In the genomic region with DNA sequence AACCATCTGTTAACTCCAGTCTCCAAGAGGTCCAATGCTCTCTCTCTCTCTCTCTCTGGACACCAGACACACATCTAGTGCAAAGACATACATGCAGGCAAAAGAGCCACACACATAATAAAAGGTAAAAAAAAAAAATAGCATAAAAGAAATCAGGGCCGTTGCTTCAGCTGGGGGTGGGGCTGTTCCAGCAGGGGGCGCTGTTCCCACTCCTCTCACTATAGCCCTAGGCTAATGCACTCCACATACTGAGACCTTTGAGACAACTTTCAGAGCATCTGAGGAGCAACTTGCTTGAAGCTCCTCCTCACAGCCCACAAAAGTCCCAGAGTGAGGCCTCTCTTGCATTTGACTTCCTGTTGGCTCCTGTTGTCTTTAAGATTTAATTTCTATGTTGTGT, we compare ENCODE assay signal across 8 mouse cellular contexts. TPM values are rescaled to one million over a fixed set of nuclear protein-coding genes. Genes with fewer than 3 reads are reported as not detected.
A peak's percentile ranks its signal among the peaks of the same experiment; 100 is the strongest.
DNase-seq lines count a peak whose midpoint lies in the region; ATAC-seq and TF ChIP-seq lines count a peak whose summit lies in the region.

No protein-coding gene starts in this region.

- H3K27ac ChIP-seq in left cerebral cortex, adult 2 months: no peak overlapping the region
- no peak overlapping the region for H3K27ac ChIP-seq in MEL (ENCODE audit: control insufficient read depth, low read depth, low read length)
- peak overlapping the region; percentile 98 for H3K27ac ChIP-seq in heart, embryonic 16.5 days (ENCODE audit: low read length)

- no peaks in the 10 kb centered on the region for H3K9me3 ChIP-seq in MEL (replicated peaks; ENCODE audit: insufficient read depth, low read length)
- H3K9me3 ChIP-seq in heart, embryonic 16.5 days (replicated peaks; ENCODE audit: control insufficient read depth, low read length): no peaks in the 10 kb centered on the region

- H3K4me3 ChIP-seq in left cerebral cortex, adult 2 months: no peak overlapping the region
- H3K4me3 ChIP-seq in MEL (ENCODE audit: control insufficient read depth in 1 of 2, insufficient read depth in 1 of 2, low read depth in 2 of 2, low read length in 2 of 2): no peak overlapping the region
- peak overlapping the region; percentile 73 for H3K4me3 ChIP-seq in heart, embryonic 16.5 days (ENCODE audit: low read length)

- peak; percentile 22 to 45 for DNase-seq in cerebellum, adult 18-20 months
- DNase-seq in cerebellum, adult 9-10 months: no peak
- DNase-seq in left cerebral cortex, adult 2 months (ENCODE audit: extremely low spot score in 1 of 2, low spot score in 2 of 2): no peak
- DNase-seq in left cerebral cortex, postnatal 14 days (ENCODE audit: low spot score in 2 of 2): no peak
- peak; percentile 73 for DNase-seq in MEL (ENCODE audit: low read depth, low spot score)
- peak; percentile 69 for DNase-seq in retina, embryonic 14.5 days (ENCODE audit: low spot score)
- no peak for DNase-seq in frontal cortex, postnatal 10 days (ENCODE audit: low spot score in 2 of 2)

- H3K36me3 ChIP-seq in MEL (ENCODE audit: control insufficient read depth in 1 of 2, insufficient read depth in 2 of 2, low read length in 2 of 2): no peaks in the 10 kb centered on the region
- peaks cover 16% of the 10 kb centered on the region for H3K36me3 ChIP-seq in heart, embryonic 16.5 days (ENCODE audit: control insufficient read depth, insufficient read depth)

- H3K79me2 ChIP-seq in MEL (ENCODE audit: control insufficient read depth, insufficient read depth, low read length, poor library complexity): no peaks in the 10 kb centered on the region

- no peaks in the 10 kb centered on the region; a peak in 3 of 4 replicates for H3K4me1 ChIP-seq in MEL (ENCODE audit: control insufficient read depth in 1 of 2, insufficient read depth in 2 of 2, low read length in 2 of 2)
- no peaks in the 10 kb centered on the region for H3K4me1 ChIP-seq in heart, embryonic 16.5 days (ENCODE audit: control insufficient read depth, insufficient read depth, low read length)

- no peak for TF ChIP-seq EP300 in MEL (IDR thresholded peaks at IDR 0.05; ENCODE audit: low read depth in 1 of 2, low read length in 2 of 2)

- TF ChIP-seq POLR2A in MEL (IDR thresholded peaks at IDR 0.05; ENCODE audit: control insufficient read depth in 1 of 2, insufficient read depth in 1 of 2, low read depth in 1 of 2, low read length in 2 of 2, poor library complexity in 1 of 2): no peak

- H3K9ac ChIP-seq in MEL (ENCODE audit: control insufficient read depth, low read depth, low read length, poor library complexity, severe bottlenecking): no peak overlapping the region
- H3K9ac ChIP-seq in heart, embryonic 16.5 days (ENCODE audit: low read length): peak overlapping the region; percentile 81

- no peak for ATAC-seq in heart, embryonic 16.5 days (replicated peaks; ENCODE audit: extremely low read depth, insufficient read depth, low FRiP score)

- 12% methylated on average over 2 of the region's 2 CpGs for WGBS in heart, embryonic 16.5 days

- peaks cover 0 to 4% of the 10 kb centered on the region in 2 experiments; a peak in 3 of 4 replicates for H3K27me3 ChIP-seq in MEL (ENCODE audit: control insufficient read depth in 1 of 2, insufficient read depth in 2 of 2, low read length in 2 of 2)
- no peaks in the 10 kb centered on the region; the same call in 1 of the 2 replicates for H3K27me3 ChIP-seq in heart, embryonic 16.5 days (ENCODE audit: control insufficient read depth, insufficient read depth, low read length)

- TF ChIP-seq CTCF in left cerebral cortex, adult 2 months (IDR thresholded peaks at IDR 0.05): peak; percentile 71
- TF ChIP-seq CTCF in MEL (IDR thresholded peaks at IDR 0.05 in 2 of 3, conservative IDR thresholded peaks at IDR 0.05 in 1 of 3; ENCODE audit: control insufficient read depth in 1 of 3, insufficient read depth in 1 of 3, low read depth in 2 of 3, low read length in 3 of 3, poor library complexity in 1 of 3, severe bottlenecking in 1 of 3): peak; percentile 84 to 93 (median 92)

- H3K4me2 ChIP-seq in heart, embryonic 16.5 days (ENCODE audit: low read depth, low read length): peak overlapping the region; percentile 77

- peak; percentile 53 for TF ChIP-seq RAD21 in MEL (IDR thresholded peaks at IDR 0.05; ENCODE audit: low read depth, low read length)

- intact Hi-C loops in left cerebral cortex, adult 2 months (cut with DNase I): no loop called here
- intact Hi-C loops in left cerebral cortex, postnatal 14 days (cut with DNase I): no loop called here

TF ChIP-seq in MEL, 35 proteins besides CTCF, POLR2A, EP300 and RAD21:
- no peak for TF ChIP-seq TBP (IDR thresholded peaks at IDR 0.05; ENCODE audit: low read depth, low read length)
- peak; percentile 58 for TF ChIP-seq SMC3 (IDR thresholded peaks at IDR 0.05; ENCODE audit: low read depth, low read length)
- peak; percentile 91 for TF ChIP-seq ZNF384 (IDR thresholded peaks at IDR 0.05; ENCODE audit: low read depth, low read length)
- no peak for TF ChIP-seq POLR2AphosphoS2 (IDR thresholded peaks at IDR 0.05; ENCODE audit: low read length)
- TF ChIP-seq ZC3H11A (IDR thresholded peaks at IDR 0.05; ENCODE audit: low read depth, low read length): peak; percentile 12; the same call in 1 of the 2 replicates
- no peak for TF ChIP-seq MYB (IDR thresholded peaks at IDR 0.05; ENCODE audit: low read depth, low read length)
- TF ChIP-seq NELFE (IDR thresholded peaks at IDR 0.05; ENCODE audit: low read depth, low read length): no peak
- TF ChIP-seq BHLHE40 (IDR thresholded peaks at IDR 0.05; ENCODE audit: borderline replicate concordance, low read depth, low read length): no peak

RNA-seq across cellular contexts. Expression of gene Myl2, which starts 3.5 kb away (rescaled TPM):
- 1 to 10 TPM in 1 of 2 experiments, under 1 TPM in 1; 0.86 to 1.4 TPM for total RNA-seq in left cerebral cortex, adult 2 months (2021)
- total RNA-seq in left cerebral cortex, postnatal 14 days (2021): 1 to 10 TPM; 1.3 to 2.0 TPM
- 0.35 and 0.75 TPM in 2 replicates for total RNA-seq in MEL (2012; rRNA removed)
- under 1 TPM in 1 of 2 experiments, not detected in 1; 0.54 TPM for polyA plus RNA-seq in MEL (2012; ENCODE audit: insufficient read depth in 1 of 2, insufficient read length in 2 of 2, low read depth in 1 of 2, low replicate concordance in 2 of 2, missing spikeins in 1 of 2)
- 7,978 and 9,755 TPM in 2 replicates for polyA plus RNA-seq in heart, embryonic 16.5 days (2015; fragmentation: Nextera tagmentation; extraction: Ambion mirVana)

RNA-seq across cellular contexts. Expression of gene Ccdc63, which starts 36.4 kb away (rescaled TPM):
- 1 to 10 TPM in 1 of 2 experiments, under 1 TPM in 1; 0.66 to 1.1 TPM for total RNA-seq in left cerebral cortex, adult 2 months (2021)
- under 1 TPM in 1 of 2 experiments, not detected in 1; 0.24 TPM for total RNA-seq in left cerebral cortex, postnatal 14 days (2021)
- 1.4 and 1.6 TPM in 2 replicates for total RNA-seq in MEL (2012; rRNA removed)
- polyA plus RNA-seq in MEL (2012; ENCODE audit: insufficient read depth in 1 of 2, insufficient read length in 2 of 2, low read depth in 1 of 2, low replicate concordance in 2 of 2, missing spikeins in 1 of 2): 1 to 10 TPM in 1 of 2 experiments, not detected in 1; 4.7 TPM
- polyA plus RNA-seq in heart, embryonic 16.5 days (2015; fragmentation: Nextera tagmentation; extraction: Ambion mirVana): 0.12 and 0.56 TPM in 2 replicates

RNA-seq across cellular contexts. Expression of gene Ppp1cc, which starts 53.9 kb away (rescaled TPM):
- total RNA-seq in left cerebral cortex, adult 2 months (2021): 100 to 1,000 TPM; 176 to 195 TPM
- 100 to 1,000 TPM; 161 to 170 TPM for total RNA-seq in left cerebral cortex, postnatal 14 days (2021)
- total RNA-seq in MEL (2012; rRNA removed): 305 and 329 TPM in 2 replicates
- polyA plus RNA-seq in MEL (2012; ENCODE audit: insufficient read depth in 1 of 2, insufficient read length in 2 of 2, low read depth in 1 of 2, low replicate concordance in 2 of 2, missing spikeins in 1 of 2): 100 to 1,000 TPM in 1 of 2 experiments, not detected in 1; 420 TPM
- polyA plus RNA-seq in heart, embryonic 16.5 days (2015; fragmentation: Nextera tagmentation; extraction: Ambion mirVana): 237 and 248 TPM in 2 replicates

RNA-seq across cellular contexts. Expression of gene Cux2, which starts 54.3 kb away (rescaled TPM):
- total RNA-seq in left cerebral cortex, adult 2 months (2021): 100 to 1,000 TPM; 194 to 215 TPM
- total RNA-seq in left cerebral cortex, postnatal 14 days (2021): 100 to 1,000 TPM; 204 to 256 TPM
- 1.2 and 1.4 TPM in 2 replicates for total RNA-seq in MEL (2012; rRNA removed)
- 1 to 10 TPM in 1 of 2 experiments, not detected in 1; 3.5 TPM for polyA plus RNA-seq in MEL (2012; ENCODE audit: insufficient read depth in 1 of 2, insufficient read length in 2 of 2, low read depth in 1 of 2, low replicate concordance in 2 of 2, missing spikeins in 1 of 2)
- polyA plus RNA-seq in heart, embryonic 16.5 days (2015; fragmentation: Nextera tagmentation; extraction: Ambion mirVana): 3.0 and 3.7 TPM in 2 replicates

Comparison
In these comparisons a context has a peak if more than half of its experiments do, and no peak if none do; other contexts are left out.
1. DNase-seq: peak in cerebellum, adult 18-20 months (2 of 2), MEL (single experiment) and retina, embryonic 14.5 days (single experiment); none in cerebellum, adult 9-10 months (single experiment), left cerebral cortex, adult 2 months (0 of 2), left cerebral cortex, postnatal 14 days (0 of 2) and frontal cortex, postnatal 10 days (0 of 2).